Mouse (Mus musculus) lung, adult 2 months (tissue): Measurements from ENCODE around the gene Hist1h2ah.

ENCODE experiments used
- CTCF ChIP-seq: fragments of 200-500 bp; IDR thresholded peaks from 2 replicates; pipeline ENCODE4 v1.5.1; 2011; ENCODE audit warnings: mild to moderate bottlenecking, low read length, control low read depth; ENCODE audit not compliant: insufficient read depth
- POLR2A ChIP-seq: fragments of 200-500 bp; IDR thresholded peaks from 2 replicates; pipeline ENCODE4 v1.6.1; 2011; ENCODE audit warnings: low read depth, mild to moderate bottlenecking, control low read depth, low read length, borderline replicate concordance; ENCODE audit errors: extremely low read depth

- TF ChIP-seq POLR2A (no peak), CTCF (no peak)
Measured at GRCm38 (mm10) chr13:22006334-22007120, 28.8 kb downstream of the Hist1h2ah start.
